Mouse (Mus musculus) layer of hippocampus, postnatal 36 days (tissue): ENCODE results near the gene Tceal8. TPM values are rescaled to one million over a fixed set of nuclear protein-coding genes. Genes with fewer than 3 reads are reported as not detected.
"Not testable (repeated sequence)": the region's sequence is repeated elsewhere in the genome, so short reads cannot be mapped to it uniquely, and the experiment has no call there.

ENCODE experiments used
- DNase-seq, 2 experiments: peaks; one replicate each; pipeline ENCODE4 v3.0.0; 2022
- total RNA-seq, 2 experiments: library from RNA; stranded (reverse); gene quantifications; 2 replicates each; pipeline ENCODE4 v1.2.3; 2021

The Tceal8 gene
- 10 to 100 TPM; 35.0 to 39.0 TPM for total RNA-seq

DNA sequence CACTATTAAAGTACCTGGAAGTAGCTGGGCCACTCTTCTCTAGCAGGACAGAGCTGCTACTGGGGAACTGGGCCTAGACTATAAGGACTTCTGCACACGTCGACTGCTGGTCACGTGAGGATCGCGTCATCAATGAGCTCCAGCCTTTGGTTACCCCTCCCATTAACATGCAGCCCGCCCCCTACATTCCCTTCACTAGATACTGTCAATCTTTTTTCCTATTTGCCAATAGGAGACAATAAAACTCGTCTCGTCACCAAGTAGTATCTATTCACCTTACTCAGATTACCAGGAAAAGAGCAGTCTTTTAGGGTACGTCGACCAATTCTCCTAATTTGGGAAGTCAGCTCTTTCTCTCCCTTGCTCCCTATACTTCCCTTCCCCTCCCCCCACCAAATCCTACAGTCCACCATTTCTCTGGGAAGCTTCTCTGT is at the start of gene Tceal8:
TSS of gene Tceal8 (minus strand) at position 225 of the 434 bp plus-strand sequence.
- DNase-seq = peak; percentile 62

DNA sequence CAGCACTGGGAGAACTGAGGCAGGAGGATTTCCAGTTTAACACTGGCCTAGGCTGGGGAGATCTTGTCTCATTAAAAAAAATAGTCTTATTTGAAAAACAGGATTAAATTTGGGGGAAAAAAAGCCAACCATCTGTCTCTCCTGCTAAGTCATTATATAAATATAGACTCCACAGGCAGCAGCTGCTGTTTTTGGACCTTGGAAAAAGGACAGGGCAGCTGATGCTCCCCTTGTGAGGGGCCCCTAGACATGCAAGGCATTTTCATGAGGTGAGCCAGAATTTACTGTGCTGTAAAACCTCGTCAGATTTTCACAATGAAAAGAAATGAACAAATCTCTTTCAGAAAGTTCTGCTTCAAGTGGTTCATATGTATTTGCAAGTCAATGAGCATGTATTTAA is 44.2 kb upstream of the Tceal8 start:
- DNase-seq = no peak

- not testable (repeated sequence) for DNase-seq
Observed at GRCm38 (mm10) chrX:136214729-136215677, 42.9 kb upstream of the Tceal8 start, which contains the start of the genes Tceal7 and Bex1. Gene Tceal7 (plus strand): TSS chrX:136214779. Gene Bex1 (minus strand): TSS chrX:136215513.

DNA sequence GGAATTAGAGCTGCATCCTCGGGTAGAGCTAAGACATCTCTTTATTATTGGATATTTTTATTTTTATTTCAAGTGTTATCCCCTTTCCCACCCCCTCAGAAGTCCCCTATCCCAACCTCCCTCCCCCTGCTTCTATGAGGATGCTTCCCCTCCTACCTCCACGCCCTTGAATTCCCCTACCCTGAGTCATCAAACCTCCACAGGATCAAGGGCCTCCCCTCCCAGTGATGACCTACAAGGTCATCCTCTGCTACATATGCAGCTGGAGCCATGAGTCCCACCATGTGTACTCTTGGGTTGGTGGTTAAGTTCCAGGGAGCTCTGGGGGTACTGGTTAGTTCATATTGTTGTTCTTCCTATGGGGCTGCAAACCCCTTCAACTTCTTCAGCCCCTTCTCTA is 41.3 kb upstream of the Tceal8 start:
- DNase-seq = no peak

GRCm38 (mm10) chrX:136204406-136204805 is 32.3 kb upstream of the Tceal8 start:
- DNase-seq = no peak

DNA sequence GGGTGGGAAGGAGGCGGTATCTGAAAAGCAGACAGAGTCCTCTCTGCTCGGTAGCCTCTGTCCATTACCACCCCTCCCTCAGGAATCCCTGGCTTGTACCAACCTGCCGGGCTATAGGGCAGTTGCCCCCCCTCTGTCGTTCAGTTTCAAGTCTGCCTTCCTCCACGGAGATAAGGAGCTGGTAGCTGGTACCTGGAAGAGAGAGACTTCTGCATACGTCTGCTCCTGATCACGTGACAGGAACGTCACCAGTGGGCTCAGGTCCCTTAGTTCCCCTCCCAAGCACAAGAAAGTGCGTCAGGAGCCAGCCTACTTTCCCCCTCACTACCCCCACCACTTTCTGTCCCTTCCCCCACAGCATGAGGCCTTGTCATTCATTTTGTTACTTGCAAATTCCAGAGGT is 31.5 kb upstream of the Tceal8 start, which contains the start of gene Tceal5:
TSS of gene Tceal5 (minus strand) at position 213 of the 403 bp plus-strand sequence.
- DNase-seq = peak; percentile 27 to 49

- peak in 1 of 2 experiments; percentile 4 for DNase-seq
Observed at GRCm38 (mm10) chrX:136203257-136203656, 31.1 kb upstream of the Tceal8 start.

DNA sequence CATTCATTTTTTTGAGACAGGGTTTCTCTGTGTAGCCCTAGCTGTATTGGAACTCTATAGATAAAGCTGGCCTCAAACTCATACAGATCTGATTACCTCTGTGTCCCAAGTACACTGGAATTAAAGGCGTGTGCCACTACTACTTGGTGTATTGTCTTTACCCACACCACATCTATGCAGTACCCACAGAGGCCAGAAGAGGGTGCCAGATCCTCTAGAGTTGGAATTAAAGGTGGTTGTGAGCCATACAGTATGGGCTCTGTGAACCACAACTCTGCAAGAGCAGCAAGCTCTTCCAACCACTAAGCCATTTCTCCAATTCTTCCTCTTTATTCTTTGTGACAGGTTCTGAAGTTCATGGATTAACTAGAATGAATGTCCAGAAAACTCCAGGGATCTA is 24.7 kb upstream of the Tceal8 start:
- no peak for DNase-seq

GRCm38 (mm10) chrX:136195193-136195944 is 23.2 kb upstream of the Tceal8 start:
- no peak for DNase-seq

GRCm38 (mm10) chrX:136183107-136183506 is 11.0 kb upstream of the Tceal8 start:
- no peak for DNase-seq

DNA sequence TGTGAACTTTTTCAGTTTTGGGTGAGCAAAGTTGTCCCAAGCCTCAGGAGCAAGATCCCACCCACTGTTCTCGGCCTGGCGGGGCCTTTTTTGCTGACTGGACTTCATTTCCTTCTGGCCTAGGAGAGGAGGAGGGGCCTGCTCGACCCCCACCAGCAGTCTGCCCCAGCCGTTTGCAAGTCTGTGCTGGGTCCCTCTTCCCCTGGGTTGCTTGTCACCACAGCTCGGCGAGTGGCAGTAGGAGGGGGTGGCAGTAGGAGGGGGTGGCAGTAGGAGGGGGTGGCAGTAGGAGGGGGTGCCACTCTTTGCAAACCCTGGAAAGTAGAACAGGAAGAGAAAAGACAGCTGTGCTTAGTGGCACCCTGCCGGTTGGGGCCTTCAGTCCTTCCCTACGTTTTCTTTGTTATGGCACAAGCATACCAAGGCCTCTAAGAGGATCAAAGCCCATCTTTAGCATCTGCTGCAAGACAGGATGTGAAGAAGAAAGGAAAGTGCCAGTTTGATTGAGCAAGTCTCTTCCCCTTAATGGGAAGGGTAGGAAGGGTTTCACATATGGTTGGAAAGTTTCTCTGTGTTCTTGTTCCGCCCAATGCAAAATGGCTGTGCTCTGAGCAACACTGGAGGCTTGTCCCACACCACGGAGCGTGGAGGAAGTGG is 8.9 kb upstream of the Tceal8 start:
- DNase-seq = no peak

DNA sequence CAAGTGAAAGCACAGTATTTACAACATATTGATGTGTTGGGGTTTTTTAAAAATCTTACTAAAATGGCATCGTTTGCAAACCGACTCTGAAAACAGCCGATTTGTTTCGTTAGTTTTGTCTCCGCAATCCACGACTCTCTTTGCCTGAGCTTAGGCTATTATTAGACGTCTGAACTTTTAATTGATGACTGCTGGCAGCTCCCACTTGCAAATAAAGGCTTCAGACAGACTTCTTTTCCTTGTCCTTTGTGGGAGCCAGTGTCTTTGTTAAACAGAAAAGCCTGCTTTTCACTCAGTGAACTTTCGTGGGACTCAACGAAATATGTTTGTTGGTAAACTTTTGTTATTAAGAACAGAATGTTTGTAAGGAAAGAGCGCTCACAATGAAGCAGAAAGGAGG is 644 bp upstream of the Tceal8 start:
- DNase-seq = no peak

DNA sequence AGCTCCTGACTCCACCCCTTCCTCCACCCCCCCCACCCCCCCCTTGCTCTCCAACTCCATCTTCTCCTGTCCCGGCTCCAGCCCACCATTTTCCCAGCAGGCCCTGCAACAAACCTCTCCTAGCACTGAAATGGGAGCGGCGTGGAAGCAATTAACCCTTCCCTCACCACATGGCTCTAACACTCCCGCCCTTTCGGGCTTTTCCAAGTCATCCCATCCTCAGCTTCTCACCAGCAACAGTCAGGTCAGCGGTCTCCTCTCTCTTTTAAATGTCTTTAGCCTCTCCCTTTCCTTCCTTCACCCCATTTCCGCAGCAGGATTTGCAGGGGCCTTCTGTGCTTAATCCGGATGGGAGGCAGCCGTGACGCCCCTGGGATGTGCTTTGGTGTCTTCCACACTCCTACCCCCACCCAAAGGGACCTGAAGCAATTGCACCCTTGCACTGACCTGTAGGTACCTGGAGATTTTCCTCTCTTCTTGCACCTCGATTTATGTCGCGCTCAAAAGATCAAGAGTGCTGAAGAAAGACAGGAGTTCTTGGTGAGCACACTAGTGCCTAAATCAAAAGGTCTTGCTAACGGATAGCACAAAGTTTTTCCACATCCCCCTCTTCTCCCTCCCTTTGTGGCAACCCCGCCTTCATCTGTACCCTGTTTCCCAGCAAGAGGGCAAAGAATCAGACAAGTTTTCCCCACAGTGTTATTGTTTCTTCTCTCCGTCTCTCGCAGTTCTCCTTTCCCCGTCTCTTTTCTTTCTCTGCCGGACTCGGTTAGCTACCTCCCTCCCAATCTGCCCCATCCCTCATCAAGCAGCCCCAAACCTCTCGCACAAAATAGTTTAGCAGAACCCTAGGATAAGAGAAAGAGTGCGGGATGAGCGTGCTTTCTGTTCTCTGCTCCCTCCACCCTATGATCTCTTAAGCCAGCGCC is 689 bp downstream of the Tceal8 start:
- DNase-seq = peak; percentile 28 to 38

GRCm38 (mm10) chrX:136170625-136171024 is 1.5 kb downstream of the Tceal8 start:
- no peak for DNase-seq

DNA sequence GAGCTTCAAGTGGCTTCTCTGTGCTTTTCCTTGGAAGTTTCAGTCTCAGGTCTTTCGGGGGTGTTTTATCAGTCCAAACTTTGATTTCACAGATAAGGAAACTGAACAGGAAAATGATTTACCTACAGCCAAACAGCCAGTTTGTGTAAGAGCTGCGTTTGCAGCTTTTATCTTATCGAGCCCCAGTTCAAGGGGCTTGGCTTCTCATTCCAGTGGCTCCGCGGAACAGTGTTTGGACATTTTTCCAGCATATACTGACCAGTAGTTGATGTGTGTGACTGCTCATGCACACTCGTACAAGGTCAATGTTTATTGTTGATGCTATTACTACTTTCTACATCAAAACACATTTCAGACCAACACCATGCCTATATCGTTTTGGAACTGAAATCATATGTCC is 27.9 kb downstream of the Tceal8 start:
- no peak for DNase-seq

GRCm38 (mm10) chrX:136143711-136144110 is 28.4 kb downstream of the Tceal8 start:
- DNase-seq = no peak

- DNase-seq = no peak
Observed at GRCm38 (mm10) chrX:136141385-136141784, 30.8 kb downstream of the Tceal8 start.

DNA sequence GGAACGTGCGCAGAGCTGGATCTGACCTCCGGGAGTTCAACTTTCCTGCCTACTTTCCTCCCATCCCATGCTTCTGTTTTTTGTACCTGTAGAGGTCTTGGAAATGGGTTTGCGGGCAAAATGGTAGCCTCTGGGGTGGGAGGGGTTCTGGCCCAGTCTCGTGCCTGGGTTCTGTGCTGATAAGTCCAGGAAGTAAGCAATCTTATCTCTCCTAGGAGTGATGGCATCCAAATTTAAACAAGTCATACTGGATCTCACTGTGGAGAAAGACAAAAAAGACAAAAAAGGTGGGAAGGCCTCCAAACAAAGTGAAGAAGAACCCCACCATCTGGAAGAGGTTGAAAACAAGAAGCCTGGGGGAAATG is 32.5 kb downstream of the Tceal8 start:
- DNase-seq = not testable (repeated sequence)

DNA sequence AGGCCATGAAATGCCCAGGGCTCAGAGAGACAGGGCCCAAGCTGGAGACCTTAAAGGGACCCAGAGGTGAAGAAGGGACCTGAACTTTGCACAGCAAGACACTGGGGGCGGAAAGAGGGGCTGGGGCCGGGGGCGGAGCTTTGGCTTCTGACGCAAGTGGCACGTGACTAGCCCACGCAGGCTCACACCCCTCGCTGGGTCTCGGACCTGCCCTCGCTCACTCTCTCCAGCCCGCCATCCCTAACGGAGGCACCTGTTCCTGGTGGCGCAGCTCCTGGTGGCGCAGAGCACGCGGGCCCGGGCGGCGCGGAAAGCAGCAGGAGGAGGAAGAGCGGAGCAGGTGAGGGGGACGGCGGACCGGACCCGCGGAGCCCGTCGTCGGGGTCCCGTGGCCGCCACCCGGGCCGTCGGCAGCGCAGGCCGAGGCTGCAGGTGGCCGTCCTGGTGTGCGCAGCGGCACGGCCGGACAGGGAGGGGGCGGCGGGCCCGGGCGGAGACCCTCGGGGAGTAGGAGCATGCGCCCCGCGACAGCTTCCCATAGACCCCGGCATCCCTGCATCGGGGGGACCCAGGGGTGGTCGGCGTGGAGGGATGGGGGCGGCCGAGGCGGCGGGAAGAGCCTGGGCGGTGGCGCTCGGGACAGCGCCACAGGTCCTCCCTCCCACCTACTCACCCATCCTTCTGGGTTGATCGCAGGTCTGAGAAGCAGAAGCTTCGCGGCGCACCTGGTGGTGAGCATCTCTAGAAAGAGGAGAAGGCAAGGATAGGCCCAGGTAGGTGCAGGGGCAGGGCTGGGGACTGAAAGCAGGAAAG is 33.1 kb downstream of the Tceal8 start, which contains the start of gene Bex4:
TSS of gene Bex4 (plus strand) at position 170 of the 813 bp plus-strand sequence.
- DNase-seq = not testable (repeated sequence)

DNA sequence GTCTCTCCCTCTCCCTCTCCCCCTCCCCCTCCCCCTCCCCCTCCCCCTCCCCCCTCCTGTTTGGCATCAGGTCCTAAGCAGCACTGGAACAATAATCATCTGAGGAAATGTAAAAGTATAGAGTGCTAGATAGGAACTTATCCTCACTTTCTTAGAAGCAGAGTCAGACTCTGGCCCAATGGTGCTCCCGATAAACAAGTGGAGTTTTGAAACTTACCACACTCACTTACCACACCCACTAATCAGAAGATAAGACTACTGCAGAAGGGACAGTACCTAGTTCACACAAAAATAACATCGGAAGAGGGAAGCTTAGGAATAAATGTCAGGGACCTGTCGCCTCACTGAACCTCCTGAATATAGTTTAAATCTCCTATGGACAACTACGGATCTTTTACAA is 36.6 kb downstream of the Tceal8 start:
- DNase-seq = no peak

DNA sequence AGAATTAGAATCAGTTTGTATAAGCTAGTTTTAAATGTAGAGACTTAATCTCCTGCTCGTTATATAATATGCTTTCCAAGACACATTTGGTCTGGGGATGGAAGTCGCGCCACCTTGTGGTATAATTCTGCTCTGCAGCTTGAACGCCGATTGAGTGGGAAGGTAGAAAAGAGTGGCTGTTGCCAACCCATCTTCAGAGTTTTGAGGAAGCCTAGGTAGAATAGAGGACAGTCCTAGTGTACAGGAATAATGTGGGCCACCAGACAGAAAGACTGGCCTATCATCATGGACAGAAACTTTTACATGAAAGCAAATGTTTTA is 44.4 kb downstream of the Tceal8 start:
- peak; percentile 31 to 49 for DNase-seq
